Mouse (Mus musculus): ENCODE results near the gene Snd1.

DNA sequence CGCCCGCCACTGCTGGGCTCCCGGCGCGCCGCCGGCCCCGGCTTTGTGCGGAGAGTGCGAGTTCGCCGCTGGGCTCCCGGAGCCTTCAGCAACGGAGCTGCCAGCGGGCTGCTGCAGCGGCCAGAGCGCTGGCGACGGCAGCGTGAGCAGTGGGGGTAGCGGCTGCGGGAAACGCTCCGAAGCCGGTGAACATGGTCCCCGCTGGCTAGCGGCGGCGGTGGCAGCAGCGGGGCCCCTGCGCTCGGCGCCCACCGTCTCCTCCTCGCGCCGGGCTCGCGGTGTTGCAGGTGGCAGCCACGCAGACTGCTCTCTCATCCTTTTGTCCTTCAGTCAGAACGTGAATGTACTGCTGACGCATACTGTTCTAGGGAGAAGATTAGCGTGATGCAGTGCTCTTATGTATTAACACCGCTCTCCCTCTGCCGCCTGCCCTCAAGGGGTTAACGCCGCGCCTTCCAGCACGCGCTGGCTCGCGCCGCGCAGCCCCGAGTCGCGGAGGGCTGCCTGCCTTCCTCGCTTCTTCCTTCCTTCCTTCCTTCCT lies 357.9 kb downstream of the Snd1 start:
- TF ChIP-seq CTCF (conservative IDR thresholded peaks at IDR 0.05 in 1 of 2, IDR thresholded peaks at IDR 0.05 in 1 of 2; ENCODE audit: low read depth in 2 of 2, low read length in 2 of 2) (no peak), GABPA (IDR thresholded peaks at IDR 0.05; ENCODE audit: insufficient replicate concordance, low read depth, low read length) (no peak), NELFE (IDR thresholded peaks at IDR 0.05; ENCODE audit: low read depth, low read length) (no peak), USF1 (IDR thresholded peaks at IDR 0.05; ENCODE audit: low read depth, low read length) (no peak)
